Mouse (Mus musculus): ENCODE results near the gene Fam122b.

DNA sequence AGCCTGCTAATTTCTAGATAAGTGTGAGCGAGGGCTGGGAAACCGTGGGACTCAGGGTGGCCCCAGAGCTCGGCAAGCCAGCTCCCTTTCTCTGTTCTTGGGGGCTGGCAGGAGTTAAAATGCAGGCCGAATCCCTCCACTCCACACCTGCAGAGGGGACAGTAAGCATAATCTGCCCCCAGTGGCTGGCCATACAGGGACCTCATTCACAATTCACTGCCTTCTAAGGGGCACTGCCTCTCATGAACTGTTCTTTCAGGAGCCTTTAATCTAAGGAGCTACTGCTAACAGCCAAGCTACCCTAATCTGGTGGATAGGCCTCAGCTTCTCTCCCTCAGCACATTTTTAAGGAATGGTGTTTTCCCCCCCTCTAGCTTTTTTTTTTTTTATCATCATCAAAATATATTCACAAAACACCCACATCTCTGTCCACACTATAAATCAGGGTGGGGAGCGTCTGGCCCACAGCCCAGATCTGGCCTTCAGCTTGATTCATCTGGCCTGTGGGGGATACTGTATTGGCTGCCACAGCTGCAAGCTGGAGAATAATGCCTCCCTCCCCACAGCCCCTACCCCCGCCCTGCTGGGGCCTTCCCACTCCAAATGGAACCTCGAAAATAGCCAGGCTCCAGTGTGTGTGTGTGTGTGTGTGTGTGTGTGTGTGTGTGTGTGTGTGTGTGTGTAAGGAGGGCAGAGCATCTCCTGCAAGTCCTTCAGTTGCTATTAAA, 57.7 kb downstream of the Fam122b start:
- TF ChIP-seq CTCF (IDR thresholded peaks at IDR 0.05; ENCODE audit: low read depth, low read length) (no peak), EP300 (IDR thresholded peaks at IDR 0.05; ENCODE audit: insufficient read depth, low read depth, low read length) (no peak), POLR2A (IDR thresholded peaks at IDR 0.05; ENCODE audit: insufficient read depth, low read length) (no peak)

Measured in ES-Bruce4 (cell line).